Mouse (Mus musculus) neural tube, embryonic 15.5 days (tissue): Measurements from ENCODE around the gene Cadps2. TPM values are rescaled to one million over a fixed set of nuclear protein-coding genes. Genes with fewer than 3 reads are reported as not detected.

Experiments
- ATAC-seq: fragments of 200-750 bp; cut with Nextera tagmentation; 2 replicates; pipeline ENCODE4 v1.8.0; 2017; ENCODE audit warnings: mild to moderate bottlenecking, moderate TSS enrichment, moderate library complexity; ENCODE audit not compliant: low FRiP score
- H3K27ac ChIP-seq: fragments of 300-500 bp; sonication (generic); replicated peaks from 2 replicates; pipeline ENCODE4 v1.5.1; 2015; ENCODE audit warnings: mild to moderate bottlenecking, inconsistent platforms
- H3K27me3 ChIP-seq: fragments of 300-500 bp; sonication (generic); replicated peaks from 2 replicates; pipeline ENCODE4 v1.6.1; 2015; ENCODE audit warnings: inconsistent platforms
- H3K36me3 ChIP-seq: fragments of 300-500 bp; sonication (generic); 2 replicates; pipeline ENCODE4 v1.6.1; 2015; ENCODE audit warnings: inconsistent platforms
- H3K4me1 ChIP-seq: fragments of 300-500 bp; sonication (generic); 2 replicates; pipeline ENCODE4 v1.6.1; 2015; ENCODE audit warnings: inconsistent platforms
- H3K4me2 ChIP-seq: fragments of 300-500 bp; sonication (generic); 2 replicates; pipeline ENCODE4 v1.6.1; 2015; ENCODE audit warnings: inconsistent platforms, mild to moderate bottlenecking, moderate library complexity
- H3K4me3 ChIP-seq: fragments of 300-500 bp; sonication (generic); replicated peaks from 2 replicates; pipeline ENCODE4 v1.5.1; 2015; ENCODE audit warnings: mild to moderate bottlenecking, inconsistent platforms
- H3K9ac ChIP-seq: fragments of 300-500 bp; sonication (generic); replicated peaks from 2 replicates; pipeline ENCODE4 v1.6.1; 2015; ENCODE audit warnings: mild to moderate bottlenecking, inconsistent platforms
- H3K9me3 ChIP-seq: fragments of 300-500 bp; sonication (generic); replicated peaks from 2 replicates; pipeline ENCODE4 v1.6.1; 2016; ENCODE audit warnings: inconsistent platforms
- WGBS: fragments of 180-500 bp; shearing (Covaris S2); methylation state at CpG from one replicate; pipeline ENCODE4 v1.1.7; 2015; ENCODE audit warnings: mixed read lengths; 5-methylcytosine and 5-hydroxymethylcytosine counted together
- polyA plus RNA-seq: library from polyadenylated mRNA; unstranded; fragments of >200 nt; fragmentation: Nextera tagmentation; extraction: Ambion mirVana; gene quantifications from 2 replicates; pipeline ENCODE4 v1.2.1, GENCODE M21; 2015

The Cadps2 gene
- polyA plus RNA-seq: 9.5 and 10.7 TPM in 2 replicates

GRCm38 (mm10) chr6:23839009-23839811 is at the start of gene Cadps2:
Gene Cadps2 (minus strand): TSS chr6:23839421.
- H3K36me3 ChIP-seq: no peaks in the 10 kb centered on the region
- peak; percentile 81 for ATAC-seq
- under 1% methylated on average over 96 of the region's 114 CpGs for WGBS
- H3K4me2 ChIP-seq: peak within 1 kb of the TSS; percentile 97
- peak within 1 kb of the TSS; percentile 63 for H3K4me3 ChIP-seq
- H3K9me3 ChIP-seq: no peaks in the 10 kb centered on the region
- peaks cover 21% of the 10 kb centered on the region for H3K27me3 ChIP-seq
- peak within 1 kb of the TSS; percentile 37 for H3K27ac ChIP-seq
- peaks cover 17% of the 10 kb centered on the region for H3K4me1 ChIP-seq
- peak within 1 kb of the TSS; percentile 44 for H3K9ac ChIP-seq

- H3K4me3 ChIP-seq: no peak overlapping the region
- peak; percentile 72; the same call in 1 of the 2 replicates for ATAC-seq
- no peak overlapping the region for H3K27ac ChIP-seq
- no peak overlapping the region for H3K4me2 ChIP-seq
- no peaks in the 10 kb centered on the region for H3K9me3 ChIP-seq
- no peak overlapping the region for H3K9ac ChIP-seq
- no peaks in the 10 kb centered on the region for H3K36me3 ChIP-seq
- WGBS: 16% methylated on average over 6 of the region's 6 CpGs
- H3K27me3 ChIP-seq: no peaks in the 10 kb centered on the region
- no peaks in the 10 kb centered on the region for H3K4me1 ChIP-seq
These were observed 47.2 kb upstream of the Cadps2 start for GRCm38 (mm10) chr6:23886418-23886817.

- H3K27me3 ChIP-seq: no peaks in the 10 kb centered on the region
- ATAC-seq: peak; percentile 74
- H3K4me1 ChIP-seq: no peaks in the 10 kb centered on the region
- H3K27ac ChIP-seq: no peak overlapping the region; the same call in 1 of the 2 replicates
- H3K9ac ChIP-seq: no peak overlapping the region
- no peak overlapping the region for H3K4me3 ChIP-seq
- H3K36me3 ChIP-seq: no peaks in the 10 kb centered on the region
- no peaks in the 10 kb centered on the region for H3K9me3 ChIP-seq
- H3K4me2 ChIP-seq: peak overlapping the region; percentile 23
- 38% methylated on average over 4 of the region's 4 CpGs for WGBS
These were observed 37.7 kb upstream of the Cadps2 start for GRCm38 (mm10) chr6:23876765-23877408.

- Histone ChIP-seq H3K36me3 (no peaks in the 10 kb centered on the region), H3K9me3 (no peaks in the 10 kb centered on the region), H3K9ac (no peak overlapping the region), H3K4me3 (no peak overlapping the region), H3K27me3 (no peaks in the 10 kb centered on the region), H3K4me2 (0 out of 2 replicates have a peak overlapping the region, but pooled peaks have one; percentile 23), H3K27ac (peak overlapping the region; percentile 33; the same call in 1 of the 2 replicates), H3K4me1 (no peaks in the 10 kb centered on the region)
- WGBS: 52% methylated on average over 4 of the region's 4 CpGs
- peak; percentile 24; the same call in 1 of the 2 replicates for ATAC-seq
These were observed 37.1 kb upstream of the Cadps2 start for GRCm38 (mm10) chr6:23876363-23876762.

- Histone ChIP-seq H3K27me3 (no peaks in the 10 kb centered on the region), H3K36me3 (no peaks in the 10 kb centered on the region), H3K4me3 (no peak overlapping the region), H3K9me3 (no peaks in the 10 kb centered on the region), H3K4me1 (no peaks in the 10 kb centered on the region), H3K4me2 (no peak overlapping the region), H3K9ac (no peak overlapping the region), H3K27ac (no peak overlapping the region)
- whole genome bisulfite sequencing: 96% methylated on average over 4 of the region's 4 CpGs
- ATAC-seq: no peak
These were observed 34.6 kb upstream of the Cadps2 start for GRCm38 (mm10) chr6:23873812-23874211.

GRCm38 (mm10) chr6:23873231-23873630 is 34.0 kb upstream of the Cadps2 start:
- 89% methylated on average over 3 of the region's 3 CpGs for WGBS

GRCm38 (mm10) chr6:23869971-23870370 is 30.8 kb upstream of the Cadps2 start:
- Histone ChIP-seq H3K9ac (no peak overlapping the region), H3K4me3 (no peak overlapping the region), H3K4me2 (no peak overlapping the region), H3K4me1 (no peaks in the 10 kb centered on the region), H3K27ac (no peak overlapping the region), H3K36me3 (no peaks in the 10 kb centered on the region), H3K9me3 (no peaks in the 10 kb centered on the region), H3K27me3 (no peaks in the 10 kb centered on the region)
- no peak for ATAC-seq

More at GRCm38 (mm10) chr6:23873231-23873630, 34.0 kb upstream of the Cadps2 start:
- no peak for ATAC-seq
- Histone ChIP-seq H3K36me3 (no peaks in the 10 kb centered on the region), H3K27me3 (no peaks in the 10 kb centered on the region), H3K9me3 (no peaks in the 10 kb centered on the region), H3K27ac (no peak overlapping the region), H3K4me1 (no peaks in the 10 kb centered on the region), H3K9ac (no peak overlapping the region), H3K4me3 (no peak overlapping the region), H3K4me2 (no peak overlapping the region)

GRCm38 (mm10) chr6:23866298-23866697 is 27.1 kb upstream of the Cadps2 start:
- no peak for ATAC-seq
- no peak overlapping the region for H3K27ac ChIP-seq
- no peaks in the 10 kb centered on the region for H3K36me3 ChIP-seq
- H3K9ac ChIP-seq: no peak overlapping the region
- WGBS: 96% methylated on average over 7 of the region's 7 CpGs
- H3K27me3 ChIP-seq: no peaks in the 10 kb centered on the region
- H3K4me1 ChIP-seq: no peaks in the 10 kb centered on the region
- H3K4me2 ChIP-seq: no peak overlapping the region
- no peak overlapping the region for H3K4me3 ChIP-seq
- H3K9me3 ChIP-seq: no peaks in the 10 kb centered on the region

GRCm38 (mm10) chr6:23853464-23853863 is 14.2 kb upstream of the Cadps2 start:
- no peak overlapping the region for H3K4me2 ChIP-seq
- H3K27ac ChIP-seq: no peak overlapping the region
- WGBS: 93% methylated on average over 11 of the region's 11 CpGs
- H3K4me1 ChIP-seq: no peaks in the 10 kb centered on the region
- H3K27me3 ChIP-seq: no peaks in the 10 kb centered on the region
- H3K9ac ChIP-seq: no peak overlapping the region
- H3K9me3 ChIP-seq: no peaks in the 10 kb centered on the region
- no peak overlapping the region for H3K4me3 ChIP-seq
- no peaks in the 10 kb centered on the region for H3K36me3 ChIP-seq
- ATAC-seq: no peak

- H3K9me3 ChIP-seq: no peaks in the 10 kb centered on the region
- peaks cover 17% of the 10 kb centered on the region for H3K4me1 ChIP-seq
- H3K4me3 ChIP-seq: peak overlapping the region; percentile 63
- H3K36me3 ChIP-seq: no peaks in the 10 kb centered on the region
- H3K9ac ChIP-seq: peak overlapping the region; percentile 44; the same call in 1 of the 2 replicates
- H3K4me2 ChIP-seq: peak overlapping the region; percentile 97
- under 1% methylated on average over 15 of the region's 15 CpGs for WGBS
- H3K27ac ChIP-seq: 0 out of 2 replicates have a peak overlapping the region, but pooled peaks have one; percentile 37
- ATAC-seq: peak; percentile 40; the same call in 1 of the 2 replicates
- H3K27me3 ChIP-seq: peaks cover 21% of the 10 kb centered on the region
These were observed 780 bp upstream of the Cadps2 start for GRCm38 (mm10) chr6:23840001-23840400.

- WGBS: under 1% methylated on average over 35 of the region's 35 CpGs
- Histone ChIP-seq H3K4me2 (peak overlapping the region; percentile 97), H3K4me1 (peaks cover 17% of the 10 kb centered on the region), H3K27me3 (peaks cover 21% of the 10 kb centered on the region), H3K9ac (peak overlapping the region; percentile 44), H3K9me3 (no peaks in the 10 kb centered on the region), H3K27ac (peak overlapping the region; percentile 37), H3K36me3 (no peaks in the 10 kb centered on the region), H3K4me3 (peak overlapping the region; percentile 63)
- peak; percentile 45 for ATAC-seq
These were observed 716 bp downstream of the Cadps2 start for GRCm38 (mm10) chr6:23838401-23839008.
